Mouse (Mus musculus): ENCODE results near the gene H2-DMa. TPM values are rescaled to one million over a fixed set of nuclear protein-coding genes. Genes with fewer than 3 reads are reported as not detected.
"Not testable (repeated sequence)": the region's sequence is repeated elsewhere in the genome, so short reads cannot be mapped to it uniquely, and the experiment has no call there.

The H2-DMa gene
- polyA plus RNA-seq, 1 experiment from 2014 or later, result 13.0 TPM

DNA sequence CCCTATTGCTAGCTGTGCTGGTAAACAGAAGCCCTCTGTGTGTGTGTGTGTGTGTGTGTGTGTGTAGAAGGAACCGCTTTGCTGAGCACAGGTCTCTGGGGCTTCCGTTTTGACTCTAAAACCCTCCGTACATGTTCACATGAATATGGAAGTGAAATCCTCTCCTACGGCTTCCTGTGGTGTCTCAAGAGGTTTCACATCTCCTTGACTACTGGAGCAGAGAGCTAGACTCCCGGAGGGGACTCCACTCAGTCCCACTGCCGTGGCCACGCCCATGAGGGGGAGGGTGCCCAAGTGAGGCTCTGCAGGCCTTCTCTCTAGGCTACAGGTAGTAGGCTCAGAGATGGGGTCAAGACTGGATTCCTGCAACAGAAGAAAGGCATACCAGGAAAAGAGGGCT, 23.7 kb downstream of the H2-DMa start, which contains the start of gene H2-DMb2:
Gene H2-DMb2 (plus strand): TSS at position 275 of the 400 bp plus-strand sequence.
- ATAC-seq (replicated peaks), result no peak
- H3K36me3 ChIP-seq, result no peaks in the 10 kb centered on the region
- H3K4me1 ChIP-seq, result peaks cover 12% of the 10 kb centered on the region
- 41% methylated on average over 7 of the region's 7 CpGs for WGBS
- no peaks in the 10 kb centered on the region for H3K9me3 ChIP-seq
- no peak within 1 kb of the TSS for H3K4me2 ChIP-seq (replicated peaks)
- no peak within 1 kb of the TSS for H3K4me3 ChIP-seq
- no peak within 1 kb of the TSS for H3K27ac ChIP-seq (replicated peaks)
- peaks cover 32% of the 10 kb centered on the region for H3K27me3 ChIP-seq
- H3K9ac ChIP-seq (replicated peaks), result no peak within 1 kb of the TSS

DNA sequence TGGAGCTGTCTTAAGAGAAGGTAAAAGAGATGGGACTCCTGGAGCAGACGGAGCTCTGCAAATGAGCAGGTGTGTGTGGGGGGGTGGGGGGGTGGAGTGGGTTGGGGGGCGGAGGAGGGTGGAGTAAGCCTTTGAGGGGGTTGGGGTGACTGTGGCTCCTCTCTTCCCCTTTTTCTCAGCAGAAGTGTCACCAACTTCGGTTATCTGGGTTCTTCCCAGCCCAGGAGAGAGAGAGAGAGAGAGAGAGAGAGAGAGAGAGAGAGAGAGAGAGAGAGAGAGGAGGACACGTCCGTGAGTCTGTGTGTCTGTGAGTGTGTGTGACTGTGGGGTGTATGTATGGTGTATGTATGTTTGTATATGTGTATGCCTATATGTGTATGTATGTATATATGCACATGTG, 24.1 kb downstream of the H2-DMa start:
- Histone ChIP-seq H3K36me3 (no peaks in the 10 kb centered on the region), H3K9me3 (no peaks in the 10 kb centered on the region), H3K27me3 (peaks cover 28% of the 10 kb centered on the region), H3K27ac (replicated peaks) (no peak overlapping the region), H3K9ac (replicated peaks) (no peak overlapping the region), H3K4me3 (no peak overlapping the region), H3K4me2 (replicated peaks) (no peak overlapping the region), H3K4me1 (peaks cover 12% of the 10 kb centered on the region)
- ATAC-seq (replicated peaks), result no peak
- 71% methylated on average over 4 of the region's 5 CpGs for WGBS

- not testable (repeated sequence) for H3K4me2 ChIP-seq (replicated peaks); H3K9me3 ChIP-seq; H3K36me3 ChIP-seq; ATAC-seq (replicated peaks); H3K4me3 ChIP-seq; H3K27ac ChIP-seq (replicated peaks); H3K9ac ChIP-seq (replicated peaks)
- Histone ChIP-seq H3K4me1 (peaks cover 10% of the 10 kb centered on the region), H3K27me3 (peaks cover 20% of the 10 kb centered on the region)
- WGBS, result 86% methylated on average over 4 of the region's 4 CpGs
Measured at GRCm38 (mm10) chr17:34144221-34144620, 24.9 kb downstream of the H2-DMa start.

GRCm38 (mm10) chr17:34144960-34145371, 25.6 kb downstream of the H2-DMa start:
- 66% methylated on average over 3 of the region's 3 CpGs for WGBS
- ATAC-seq (replicated peaks), result no peak
- Histone ChIP-seq H3K36me3 (no peaks in the 10 kb centered on the region), H3K4me3 (no peak overlapping the region), H3K27me3 (peaks cover 13% of the 10 kb centered on the region), H3K27ac (replicated peaks) (no peak overlapping the region), H3K4me1 (peaks cover 3% of the 10 kb centered on the region), H3K9ac (replicated peaks) (no peak overlapping the region), H3K4me2 (replicated peaks) (no peak overlapping the region), H3K9me3 (no peaks in the 10 kb centered on the region)

DNA sequence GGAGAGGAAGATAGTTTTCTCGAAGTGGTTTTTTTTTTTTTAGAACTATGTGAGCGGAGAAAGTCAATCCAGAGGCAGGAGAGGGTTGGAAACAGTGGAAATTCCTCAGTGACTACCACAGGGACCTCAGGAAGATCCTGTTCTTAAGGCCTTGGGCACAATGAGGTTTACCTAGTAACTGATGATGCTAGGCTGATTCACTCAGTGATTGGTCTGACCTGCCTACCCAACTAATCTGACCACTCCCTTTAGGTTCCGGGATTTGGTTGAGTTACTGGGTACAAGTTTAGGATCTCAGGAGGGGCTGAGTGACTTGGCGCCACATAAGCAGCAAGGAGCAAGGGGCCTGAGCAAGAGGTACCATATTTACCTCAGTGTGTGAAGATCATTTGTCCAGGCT, 33.6 kb downstream of the H2-DMa start, which contains the start of gene H2-DMb1:
Gene H2-DMb1 (plus strand): TSS at position 150 of the 400 bp plus-strand sequence.
- no peak within 1 kb of the TSS for H3K4me3 ChIP-seq
- no peak within 1 kb of the TSS for H3K9ac ChIP-seq (replicated peaks)
- 53% methylated on average over 4 of the region's 4 CpGs for WGBS
- H3K27me3 ChIP-seq, result no peaks in the 10 kb centered on the region
- no peak within 1 kb of the TSS for H3K4me2 ChIP-seq (replicated peaks)
- no peaks in the 10 kb centered on the region for H3K4me1 ChIP-seq
- no peak within 1 kb of the TSS for H3K27ac ChIP-seq (replicated peaks)
- no peaks in the 10 kb centered on the region for H3K36me3 ChIP-seq
- no peak for ATAC-seq (replicated peaks)
- H3K9me3 ChIP-seq, result no peaks in the 10 kb centered on the region

DNA sequence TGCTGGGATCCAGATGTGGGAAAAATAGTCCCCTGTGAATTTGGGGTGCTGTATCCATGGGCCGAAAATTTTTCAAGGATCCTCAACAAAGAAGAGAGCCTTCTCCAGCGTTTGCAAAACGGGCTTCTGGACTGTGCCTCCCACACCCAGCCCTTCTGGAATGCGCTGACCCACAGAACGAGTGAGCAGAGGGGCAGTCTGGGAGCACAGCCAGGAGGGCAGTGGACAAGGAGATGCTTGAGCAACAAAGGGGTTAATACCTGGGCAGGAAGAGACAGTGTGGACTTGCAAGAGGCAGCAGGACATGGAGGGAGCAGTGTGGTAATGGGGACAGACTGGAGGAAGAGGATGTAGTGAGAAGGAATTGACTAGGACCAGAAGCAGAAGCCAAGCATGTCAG, 36.2 kb downstream of the H2-DMa start:
- ATAC-seq (replicated peaks), result no peak
- Histone ChIP-seq H3K9me3 (no peaks in the 10 kb centered on the region), H3K27ac (replicated peaks) (no peak overlapping the region), H3K27me3 (no peaks in the 10 kb centered on the region), H3K4me3 (no peak overlapping the region), H3K4me2 (replicated peaks) (no peak overlapping the region), H3K9ac (replicated peaks) (no peak overlapping the region), H3K4me1 (no peaks in the 10 kb centered on the region), H3K36me3 (no peaks in the 10 kb centered on the region)
- 64% methylated on average over 5 of the region's 5 CpGs for WGBS

DNA sequence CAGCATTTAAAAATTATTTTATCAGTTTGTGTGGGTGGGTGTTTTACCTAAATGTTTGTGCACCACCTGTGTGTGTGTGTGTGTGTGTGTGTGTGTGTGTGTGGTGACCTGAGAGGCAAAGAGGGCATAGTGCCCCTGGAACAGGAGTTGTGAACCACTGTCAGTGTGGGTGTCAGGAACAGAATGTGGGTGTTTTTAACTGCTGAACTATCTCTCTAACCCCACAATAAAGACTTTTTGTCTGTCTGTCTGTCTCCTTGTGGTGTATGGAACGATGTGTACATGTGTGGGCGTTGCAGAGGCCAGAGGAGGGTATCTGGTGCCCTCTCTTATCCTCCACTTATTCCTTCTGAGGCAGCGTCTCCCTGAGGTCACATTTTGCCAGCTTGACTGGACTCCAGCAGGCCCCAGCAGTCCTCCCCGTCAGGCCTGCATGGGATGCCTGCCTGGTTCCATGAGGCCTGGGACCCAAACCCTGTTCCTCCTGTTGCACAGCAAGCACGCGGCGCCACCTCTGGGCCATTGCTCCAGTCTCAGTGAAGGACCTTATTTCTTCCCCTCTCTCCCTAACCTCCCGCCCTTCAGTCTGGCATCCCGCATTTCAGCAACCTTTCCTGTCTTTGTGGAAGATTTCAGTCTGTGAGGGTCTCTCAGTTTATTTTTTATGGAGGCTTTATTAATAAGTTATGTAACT, 45.0 kb downstream of the H2-DMa start:
- H3K27ac ChIP-seq (replicated peaks), result no peak overlapping the region
- 43% methylated on average over 9 of the region's 9 CpGs for WGBS
- H3K36me3 ChIP-seq, result no peaks in the 10 kb centered on the region
- H3K9me3 ChIP-seq, result no peaks in the 10 kb centered on the region
- no peak overlapping the region for H3K9ac ChIP-seq (replicated peaks)
- H3K4me3 ChIP-seq, result no peak overlapping the region
- ATAC-seq (replicated peaks), result no peak
- H3K4me1 ChIP-seq, result no peaks in the 10 kb centered on the region
- H3K4me2 ChIP-seq (replicated peaks), result no peak overlapping the region
- no peaks in the 10 kb centered on the region for H3K27me3 ChIP-seq

DNA sequence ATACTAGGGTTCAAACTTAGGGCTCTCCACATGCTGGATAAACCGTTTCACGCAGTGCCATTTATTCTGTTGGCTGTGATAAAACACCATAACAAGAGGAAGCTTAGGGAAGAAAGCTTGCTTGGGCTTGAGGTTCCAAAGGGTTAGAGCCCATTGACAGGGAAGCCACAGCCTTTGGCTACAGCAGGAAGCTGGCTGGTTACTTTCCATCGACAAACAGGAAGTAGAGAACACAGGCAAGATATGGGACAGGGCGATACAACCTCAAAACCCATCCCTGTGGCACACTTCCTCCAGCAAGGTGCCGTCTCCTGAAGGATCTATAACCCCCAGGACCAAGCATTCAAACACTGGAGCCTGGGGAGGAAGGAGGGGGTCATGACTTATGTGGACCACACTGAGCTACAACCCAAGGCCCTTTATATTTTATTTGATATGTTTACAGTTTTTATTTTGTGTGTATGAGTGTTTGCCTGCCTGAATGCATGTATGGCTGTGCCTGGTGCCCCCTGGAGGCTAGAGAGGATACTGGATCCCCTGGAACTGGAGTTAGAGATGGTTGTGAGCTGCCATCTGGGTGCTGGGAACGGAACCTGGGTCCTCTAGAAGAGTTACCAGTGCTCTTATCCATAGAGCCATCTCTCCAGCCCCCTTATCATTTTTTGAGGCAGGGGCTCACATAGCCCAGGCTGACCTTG, 45.8 kb downstream of the H2-DMa start:
- Histone ChIP-seq H3K9me3 (no peaks in the 10 kb centered on the region), H3K4me2 (replicated peaks) (no peak overlapping the region), H3K27ac (replicated peaks) (no peak overlapping the region), H3K36me3 (no peaks in the 10 kb centered on the region), H3K4me1 (no peaks in the 10 kb centered on the region), H3K27me3 (no peaks in the 10 kb centered on the region), H3K9ac (replicated peaks) (no peak overlapping the region), H3K4me3 (no peak overlapping the region)
- no peak for ATAC-seq (replicated peaks)
- 82% methylated on average over 6 of the region's 6 CpGs for WGBS

GRCm38 (mm10) chr17:34169279-34169678, 49.9 kb downstream of the H2-DMa start:
- no peaks in the 10 kb centered on the region for H3K27me3 ChIP-seq
- no peak for ATAC-seq (replicated peaks)
- H3K36me3 ChIP-seq, result no peaks in the 10 kb centered on the region
- H3K27ac ChIP-seq (replicated peaks), result no peak overlapping the region
- no peak overlapping the region for H3K9ac ChIP-seq (replicated peaks)
- no peaks in the 10 kb centered on the region for H3K9me3 ChIP-seq
- H3K4me3 ChIP-seq, result no peak overlapping the region
- H3K4me1 ChIP-seq, result no peaks in the 10 kb centered on the region
- WGBS, result 2% methylated on average over 2 of the region's 2 CpGs
- H3K4me2 ChIP-seq (replicated peaks), result no peak overlapping the region

- no peaks in the 10 kb centered on the region for H3K4me1 ChIP-seq
- H3K9me3 ChIP-seq, result no peaks in the 10 kb centered on the region
- 31% methylated on average over 4 of the region's 4 CpGs for WGBS
- H3K4me3 ChIP-seq, result no peak overlapping the region
- H3K9ac ChIP-seq (replicated peaks), result no peak overlapping the region
- H3K27me3 ChIP-seq, result no peaks in the 10 kb centered on the region
- H3K4me2 ChIP-seq (replicated peaks), result no peak overlapping the region
- no peaks in the 10 kb centered on the region for H3K36me3 ChIP-seq
- no peak overlapping the region for H3K27ac ChIP-seq (replicated peaks)
- ATAC-seq (replicated peaks), result no peak
Measured at GRCm38 (mm10) chr17:34170487-34170876, 51.1 kb downstream of the H2-DMa start.

GRCm38 (mm10) chr17:34170877-34171498, 51.6 kb downstream of the H2-DMa start:
- no peak overlapping the region for H3K4me3 ChIP-seq
- no peaks in the 10 kb centered on the region for H3K4me1 ChIP-seq
- no peak for ATAC-seq (replicated peaks)
- H3K4me2 ChIP-seq (replicated peaks), result no peak overlapping the region
- H3K9ac ChIP-seq (replicated peaks), result no peak overlapping the region
- WGBS, result 43% methylated on average over 13 of the region's 13 CpGs
- no peaks in the 10 kb centered on the region for H3K9me3 ChIP-seq
- no peak overlapping the region for H3K27ac ChIP-seq (replicated peaks)
- no peaks in the 10 kb centered on the region for H3K27me3 ChIP-seq
- H3K36me3 ChIP-seq, result no peaks in the 10 kb centered on the region

DNA sequence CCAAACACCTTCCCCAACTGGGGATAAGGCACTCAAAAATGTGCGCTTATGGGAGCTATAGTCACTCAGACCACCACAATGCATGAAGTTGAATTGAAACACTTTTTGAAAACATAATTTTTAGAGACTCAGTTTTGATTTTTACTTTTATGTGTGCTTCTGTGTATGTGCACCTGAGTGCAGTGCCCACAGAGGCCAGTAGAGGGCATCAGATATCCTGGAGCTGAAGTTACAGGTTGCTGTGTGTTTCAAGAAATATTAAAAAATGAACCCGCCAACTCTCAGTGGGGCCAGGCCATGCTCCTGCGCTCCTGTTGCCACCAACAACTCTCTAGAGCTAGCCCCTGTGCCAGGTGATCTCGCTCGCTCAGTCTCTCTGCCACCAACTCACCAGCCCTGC, 53.2 kb downstream of the H2-DMa start:
- H3K4me2 ChIP-seq (replicated peaks), result no peak overlapping the region
- ATAC-seq (replicated peaks), result no peak
- H3K4me1 ChIP-seq, result no peaks in the 10 kb centered on the region
- WGBS, result 93% methylated on average over 5 of the region's 5 CpGs
- H3K9ac ChIP-seq (replicated peaks), result no peak overlapping the region
- H3K9me3 ChIP-seq, result 0 out of 2 replicates have a peak, but pooled peaks cover 4% of the 10 kb centered on the region
- H3K4me3 ChIP-seq, result no peak overlapping the region
- no peaks in the 10 kb centered on the region for H3K36me3 ChIP-seq
- no peaks in the 10 kb centered on the region for H3K27me3 ChIP-seq
- no peak overlapping the region for H3K27ac ChIP-seq (replicated peaks)

Measured in forebrain, embryonic 15.5 days (tissue).